Mouse (Mus musculus) gastrocnemius, postnatal 10 days (tissue): ENCODE measurements around the gene Itsn2. TPM values are rescaled to one million over a fixed set of nuclear protein-coding genes. Genes with fewer than 3 reads are reported as not detected.
"Not testable (repeated sequence)": the region's sequence is repeated elsewhere in the genome, so short reads cannot be mapped to it uniquely, and the experiment has no call there.

Experiments used
- DNase-seq: peaks from one replicate; pipeline ENCODE4 v3.0.0; 2021; ENCODE audit warnings: mixed read lengths
- total RNA-seq, 2 experiments: library from RNA; stranded (reverse); gene quantifications; 2 replicates each; pipeline ENCODE4 v1.2.3; 2021

Gene Itsn2
- total RNA-seq, 2 experiments from 2014 or later: 24.5 to 33.2 TPM

DNA sequence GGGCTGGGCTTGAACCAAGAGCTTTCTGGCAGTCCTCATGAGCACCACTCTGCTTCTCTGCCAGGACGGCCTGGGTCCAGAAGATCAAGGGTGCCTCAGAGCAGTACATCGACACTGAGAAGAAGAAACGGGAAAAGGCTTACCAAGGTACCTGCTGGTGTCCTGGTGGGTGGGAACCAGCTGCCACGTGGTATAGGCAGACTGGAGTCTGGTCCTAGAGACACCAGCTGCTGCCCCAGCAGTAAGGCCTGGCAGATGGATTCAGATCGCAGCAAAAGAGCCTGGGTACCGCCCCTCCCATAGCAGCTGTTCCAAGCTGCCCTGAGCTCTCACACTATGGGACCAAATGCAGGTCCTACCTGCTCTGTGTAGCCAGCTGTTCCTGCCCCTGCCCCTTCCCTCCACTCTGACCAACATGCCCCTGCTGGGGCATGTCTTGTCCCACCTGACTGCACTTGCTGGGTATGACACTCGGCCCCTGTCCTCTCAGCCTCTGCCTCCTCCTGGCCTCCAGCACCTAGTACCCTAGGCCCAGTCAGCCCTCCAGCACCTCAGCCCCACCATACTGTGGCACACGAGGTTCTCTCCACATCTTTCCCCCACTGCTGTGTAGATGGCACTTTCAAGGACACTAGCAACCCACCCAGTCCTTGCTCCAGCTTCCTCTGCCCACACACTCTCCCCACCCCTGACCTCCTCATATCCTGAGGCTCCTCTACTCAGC is 116.6 kb downstream of the Itsn2 start:
- DNase-seq: no peak

DNA sequence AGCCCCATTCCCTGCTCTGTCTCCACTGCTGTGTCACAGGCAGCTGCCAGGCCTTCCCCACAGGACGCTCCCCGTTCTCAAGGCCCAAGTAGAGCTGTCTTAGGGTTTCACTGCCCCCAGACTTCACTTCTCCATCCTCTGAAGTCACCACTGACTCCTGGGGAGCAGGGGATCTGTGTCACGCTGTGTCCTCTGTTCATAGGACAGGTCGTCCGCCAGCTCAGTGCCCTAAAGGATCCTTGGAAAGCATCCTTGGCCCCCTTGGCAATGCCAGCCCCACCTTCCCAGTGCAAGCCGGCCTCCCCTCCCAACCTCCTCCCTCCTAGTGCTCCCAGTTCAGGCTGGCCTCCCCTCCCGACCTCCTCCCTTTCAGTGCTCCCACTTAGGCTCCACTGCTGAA is 117.5 kb downstream of the Itsn2 start:
- no peak for DNase-seq

DNA sequence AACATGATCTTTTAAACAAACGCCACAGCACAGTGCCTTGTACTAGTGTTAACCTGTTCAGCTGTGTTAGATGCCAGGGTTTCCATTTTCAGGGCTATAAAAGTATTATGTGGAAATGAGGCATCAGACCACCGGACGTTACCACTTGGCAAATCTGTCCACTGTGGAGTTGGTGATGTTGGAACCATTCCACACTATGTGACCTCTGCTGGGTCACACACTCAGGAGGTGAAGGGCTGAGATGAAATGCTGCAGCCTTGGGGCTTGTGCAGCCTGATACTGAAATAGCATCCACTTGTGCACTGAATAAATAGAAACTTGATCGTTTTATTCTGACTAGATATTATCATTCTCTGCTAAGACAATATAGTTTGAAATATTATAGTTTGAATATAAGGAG is 120.9 kb downstream of the Itsn2 start:
- DNase-seq: no peak

DNA sequence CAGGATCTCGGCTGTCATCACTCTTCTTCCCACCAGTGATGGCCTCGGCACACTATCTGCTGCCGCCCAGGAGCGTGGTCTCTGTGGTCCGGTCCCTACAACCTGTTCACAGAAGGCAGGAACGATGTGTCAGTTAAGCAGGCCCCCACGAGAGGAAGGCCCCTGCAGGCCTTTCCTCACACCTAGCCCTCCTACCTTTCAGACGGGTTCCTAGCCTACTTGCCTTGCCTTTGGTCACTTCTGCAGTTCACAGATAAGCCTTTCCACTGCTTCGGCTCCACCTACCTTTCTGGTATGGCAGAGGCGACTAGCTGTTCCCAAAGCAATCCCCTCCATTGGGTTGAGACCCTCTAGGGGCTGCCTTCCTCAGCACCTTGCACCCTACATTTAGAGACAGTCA is 123.2 kb downstream of the Itsn2 start:
- no peak for DNase-seq

DNA sequence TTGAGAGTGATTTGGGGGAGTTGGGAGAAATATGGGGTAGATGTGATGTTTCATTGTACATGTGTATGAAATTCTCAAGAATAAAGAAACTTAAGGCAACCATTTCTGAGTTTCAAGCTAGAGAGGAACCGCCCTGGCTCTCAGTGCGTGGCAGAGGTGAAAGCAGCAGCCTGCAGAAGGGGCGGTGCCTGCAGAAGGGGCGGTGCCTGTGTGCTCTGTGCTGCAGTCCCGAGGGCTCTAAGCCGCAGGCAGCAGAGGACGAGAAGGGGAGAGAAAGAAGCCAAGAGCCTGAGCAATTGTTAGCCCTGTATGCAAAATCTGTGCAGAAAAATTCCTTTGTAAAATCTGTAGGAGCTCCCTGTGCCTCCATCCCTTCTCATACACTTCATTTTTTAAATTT is 125.0 kb downstream of the Itsn2 start:
- no peak for DNase-seq

DNA sequence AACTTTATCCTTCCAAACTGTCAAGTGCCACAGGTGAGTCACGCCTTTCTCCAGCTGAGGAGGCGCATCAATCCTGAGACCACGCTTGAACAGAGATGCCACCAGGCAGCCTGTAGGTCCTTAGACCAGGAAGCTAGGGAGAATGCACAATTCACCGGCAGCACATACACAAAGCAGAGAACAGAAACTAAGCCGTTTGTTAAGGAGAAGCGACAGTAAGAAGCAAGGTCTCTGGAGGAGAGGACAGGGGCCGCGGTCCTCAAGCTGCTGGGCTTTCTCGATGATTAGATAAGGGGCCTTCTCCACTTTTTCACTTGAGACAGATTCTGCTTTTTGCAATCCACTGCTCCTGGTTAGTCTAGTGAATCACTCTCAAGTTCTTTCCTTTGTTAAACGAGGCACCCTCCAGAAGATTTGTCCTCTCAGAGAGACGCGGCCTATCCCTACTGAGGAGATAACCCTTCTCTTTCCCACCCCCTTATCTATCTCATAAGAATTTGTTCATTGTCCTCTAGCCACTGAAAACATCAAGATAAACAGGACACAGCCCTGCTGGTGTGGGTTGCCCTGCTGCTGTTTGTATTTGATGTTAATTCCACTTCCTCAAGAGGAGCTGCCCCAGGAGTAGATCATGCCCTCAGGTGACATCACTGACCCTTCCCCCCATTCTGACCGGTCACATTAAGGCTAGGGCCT is 126.8 kb downstream of the Itsn2 start:
- DNase-seq: no peak

DNA sequence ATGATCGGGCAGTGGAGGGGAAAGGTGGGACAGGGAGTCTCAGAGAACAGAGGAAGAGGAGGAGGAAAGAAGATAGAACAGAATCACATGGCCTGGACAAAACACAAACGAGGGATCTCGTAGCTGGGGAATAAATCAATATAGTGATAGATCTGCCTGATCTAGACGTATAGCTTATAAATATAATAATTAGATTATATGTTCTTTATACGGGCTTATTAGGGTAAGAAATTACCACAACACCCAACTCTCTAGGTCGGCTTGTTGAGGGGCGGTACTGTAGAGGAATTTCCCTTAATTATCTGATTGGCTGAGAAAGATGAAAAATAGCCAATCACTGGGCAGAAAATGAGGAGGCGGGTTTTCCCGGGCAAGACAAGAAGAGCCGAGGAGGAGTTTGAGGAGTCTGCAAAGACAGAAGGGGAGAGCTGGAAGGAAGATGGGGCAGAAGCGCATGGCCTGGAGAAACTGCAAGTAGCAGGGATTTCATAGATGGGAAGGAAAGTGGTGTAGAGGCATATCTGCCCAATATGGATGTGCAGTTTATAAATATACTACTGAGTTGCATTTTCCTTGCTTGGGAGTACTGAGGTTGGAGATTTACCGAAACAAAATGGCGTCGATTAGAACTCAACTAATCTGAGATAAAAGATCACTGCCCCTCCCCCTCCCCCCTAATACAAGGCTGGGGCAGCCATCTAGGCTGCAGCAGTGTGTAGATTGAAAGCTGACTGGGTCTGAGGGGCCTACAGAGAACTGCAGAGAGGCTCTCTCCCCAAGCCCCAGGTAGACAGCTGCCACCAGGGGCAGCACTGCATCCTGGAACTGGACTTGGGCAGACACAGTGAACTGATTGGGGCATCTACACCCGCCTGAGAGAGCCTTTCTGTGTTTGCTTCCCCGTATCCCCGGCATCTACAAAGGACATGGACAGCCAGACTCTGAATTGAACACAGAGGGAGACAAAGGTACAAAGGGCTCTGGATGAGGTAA is 127.6 kb downstream of the Itsn2 start:
- DNase-seq: no peak

DNA sequence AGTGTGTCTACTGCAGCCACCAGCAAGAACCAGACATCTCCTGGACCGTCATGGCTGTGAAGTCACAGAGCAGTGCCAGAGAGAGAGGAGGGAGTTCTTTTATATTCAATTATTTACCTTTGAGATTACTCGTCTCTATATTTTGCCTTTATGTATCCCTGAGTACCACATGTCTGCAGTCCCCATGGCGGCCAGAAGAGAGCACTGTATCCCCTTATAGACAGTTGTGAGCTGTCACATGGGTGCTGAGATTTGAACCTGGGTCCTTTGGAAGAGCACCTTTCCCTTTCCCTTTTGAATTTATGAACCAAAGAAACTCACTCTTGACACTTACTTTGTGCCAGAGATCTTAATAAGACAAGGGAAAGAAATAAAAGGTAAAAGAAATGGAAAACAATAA is 136.7 kb downstream of the Itsn2 start:
- DNase-seq: no peak

DNA sequence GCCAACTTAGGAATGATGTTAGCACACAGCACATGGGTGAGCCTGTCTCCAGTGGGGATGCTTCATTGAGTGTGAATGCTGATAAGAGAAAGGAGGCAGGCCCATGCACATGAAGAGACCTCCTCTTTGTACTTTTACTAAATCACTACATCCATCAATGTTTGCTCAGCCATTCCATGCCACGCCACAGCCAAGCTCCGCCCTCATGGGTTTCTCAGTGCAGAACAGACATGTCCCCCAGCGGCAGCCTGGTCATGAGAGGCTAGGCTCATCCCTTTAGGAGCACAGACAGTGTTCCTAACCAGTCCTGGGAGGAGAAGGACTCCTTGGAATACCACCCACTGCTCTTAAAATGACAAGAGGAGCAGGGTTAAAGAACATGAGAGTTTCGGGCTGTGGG is 139.2 kb downstream of the Itsn2 start:
- DNase-seq: no peak

DNA sequence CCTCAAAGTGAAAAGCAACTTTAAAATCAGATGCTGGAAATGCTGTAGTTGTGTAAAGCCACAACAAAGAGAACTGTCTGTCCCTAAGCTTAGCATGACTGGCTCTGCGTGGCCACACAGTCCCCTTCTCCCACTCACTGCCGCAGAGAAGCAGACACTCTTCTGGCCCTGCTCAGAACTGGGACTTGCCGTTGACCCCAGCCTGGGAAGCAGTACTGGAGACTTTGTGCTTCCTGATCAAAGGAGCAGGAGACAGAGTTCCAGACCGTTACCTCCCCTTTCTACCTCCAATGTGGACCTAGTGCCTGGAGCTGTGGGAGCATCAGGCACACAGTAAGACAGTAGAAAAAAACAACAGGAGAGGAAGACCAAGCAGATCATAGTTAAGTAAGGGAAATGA is 139.9 kb downstream of the Itsn2 start:
- DNase-seq: no peak

DNA sequence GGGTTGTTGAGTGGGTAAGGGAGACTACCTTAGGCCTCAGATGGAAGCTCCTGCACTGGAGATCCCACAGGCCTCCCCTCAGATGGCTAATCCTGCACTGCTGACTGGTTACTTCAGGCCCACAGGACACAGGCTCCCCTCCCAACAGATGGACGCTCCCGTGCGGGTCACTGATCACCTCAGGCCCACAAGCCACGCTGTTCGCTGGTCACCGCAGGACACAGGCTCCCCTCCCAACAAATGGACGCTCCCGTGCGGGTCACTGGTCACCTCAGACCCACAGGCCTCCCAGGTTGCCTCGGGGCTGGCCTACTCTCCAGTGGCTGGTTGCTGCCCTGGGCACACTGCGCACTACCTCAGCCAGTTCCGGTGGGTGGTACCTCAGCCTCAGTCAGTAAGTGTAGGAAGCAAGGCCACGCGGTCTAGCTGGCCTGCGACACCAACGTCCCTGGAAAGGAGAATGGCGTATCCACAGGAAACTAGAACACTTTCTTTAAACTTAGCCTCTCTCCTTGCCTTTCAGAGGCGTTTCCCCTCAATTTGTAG is 145.7 kb downstream of the Itsn2 start, which contains the start of gene Fam228a:
Gene Fam228a, minus strand, starts transcription at position 400 of the 546 bp plus-strand sequence.
- DNase-seq: no peak

DNA sequence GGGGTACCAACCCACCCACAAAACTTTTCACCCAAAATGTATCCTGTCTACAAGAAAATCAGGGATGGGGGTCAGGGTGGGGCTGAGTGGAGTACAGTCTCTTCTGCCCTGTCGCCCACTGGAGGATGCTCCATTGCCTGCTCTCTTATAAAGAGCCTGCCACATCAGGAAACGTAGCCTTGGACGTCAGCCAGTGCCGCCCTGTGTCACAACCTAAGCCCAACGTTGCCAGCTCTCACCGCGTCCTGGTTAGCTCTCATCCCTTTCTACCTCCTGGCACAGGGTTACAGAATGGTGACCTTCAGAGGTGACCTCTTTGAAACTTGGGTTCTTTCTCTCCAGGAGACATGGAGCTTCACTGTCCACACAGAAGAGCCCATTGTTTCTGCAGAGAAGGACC is 148.4 kb downstream of the Itsn2 start:
- DNase-seq: no peak

DNA sequence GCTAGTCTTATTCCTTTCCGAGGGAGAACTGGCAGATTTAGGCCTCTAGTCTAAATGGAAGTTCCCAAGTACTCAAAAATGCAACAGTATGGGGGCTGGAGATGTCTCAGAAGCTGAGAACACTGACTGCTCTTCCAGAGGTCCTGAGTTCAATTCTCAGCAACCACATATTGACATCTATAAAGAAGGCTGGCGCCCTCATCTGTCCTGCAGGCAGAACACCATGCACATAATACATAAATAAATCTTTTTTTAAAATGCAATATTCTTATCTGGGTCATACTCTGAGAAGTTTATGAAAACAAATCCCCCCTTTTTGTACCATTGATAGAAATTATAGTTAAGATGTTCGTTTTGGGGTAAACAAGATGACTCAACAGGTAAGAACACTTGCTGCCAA is 149.7 kb downstream of the Itsn2 start:
- DNase-seq: no peak

DNA sequence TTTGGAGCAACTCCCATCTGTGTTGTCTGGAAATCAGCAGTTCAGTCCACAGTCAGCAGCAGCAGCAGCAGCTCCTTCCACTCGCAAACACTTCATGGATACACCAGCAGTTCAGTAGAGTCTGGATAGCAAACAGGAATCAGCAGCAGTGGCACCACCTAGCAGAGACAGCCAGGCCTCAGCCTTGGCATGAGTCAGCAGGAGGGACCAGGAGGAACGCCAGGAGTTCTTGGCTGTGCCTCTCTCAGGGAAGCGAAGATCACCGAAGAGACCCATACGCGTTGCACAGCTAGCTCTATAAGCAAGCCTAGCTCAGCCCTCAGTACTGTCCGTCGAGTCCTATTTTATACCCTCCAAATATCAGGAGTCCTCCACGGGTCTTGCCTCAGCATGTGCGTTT is 152.0 kb downstream of the Itsn2 start:
- peak; percentile 31 for DNase-seq

DNA sequence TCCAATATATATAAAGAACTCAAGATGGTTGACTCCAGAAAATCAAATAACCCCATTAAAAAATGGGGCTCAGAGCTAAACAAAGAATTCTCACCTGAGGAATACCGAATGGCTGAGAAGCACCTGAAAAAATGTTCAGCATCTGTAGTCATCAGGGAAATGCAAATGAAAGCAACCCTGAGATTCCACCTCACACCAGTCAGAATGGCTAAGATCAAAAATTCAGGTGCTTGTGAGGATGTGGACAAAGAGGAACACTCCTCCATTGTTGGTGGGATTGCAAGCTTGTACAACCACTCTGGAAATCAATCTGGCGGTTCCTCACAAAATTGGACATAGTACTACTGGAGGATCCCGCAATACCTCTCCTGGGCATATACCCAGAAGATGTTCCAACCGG is 162.0 kb downstream of the Itsn2 start:
- not testable (repeated sequence) for DNase-seq

DNA sequence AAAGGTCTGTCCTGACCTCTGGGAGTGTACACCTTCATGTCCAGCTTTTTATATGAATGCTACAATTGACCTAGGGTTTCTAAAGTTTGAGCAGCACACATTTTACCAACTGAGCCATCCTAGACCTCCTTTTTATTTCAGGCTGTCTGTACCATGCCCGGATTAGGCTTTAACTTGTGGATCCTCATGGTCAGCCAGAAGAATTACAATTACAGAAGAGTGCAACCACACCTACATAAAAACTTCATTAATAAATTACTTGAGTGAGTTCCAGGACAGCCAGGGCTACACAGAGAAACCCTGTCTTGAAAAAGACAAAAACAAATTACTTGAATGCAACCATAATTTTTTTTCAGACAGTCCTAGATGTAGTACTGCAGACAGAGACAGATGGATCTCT is 164.6 kb downstream of the Itsn2 start:
- DNase-seq: no peak

Other genes with a start within 250 kb of the Itsn2 start
- gene Ncoa1, start 115.5 kb upstream of the Itsn2 start, total RNA-seq: 10 to 100 TPM; 32.3 to 43.1 TPM
- not detected for gene Gm3625, start 289 bp downstream of the Itsn2 start, total RNA-seq
- gene Fam228a, start 145.8 kb downstream of the Itsn2 start, total RNA-seq: under 1 TPM; 0.14 to 0.27 TPM
- gene Pfn4, start 176.4 kb downstream of the Itsn2 start, total RNA-seq: 1 to 10 TPM; 1.9 to 2.6 TPM
- 1 to 10 TPM; 4.6 to 7.8 TPM for gene Fam228b, start 176.6 kb downstream of the Itsn2 start, total RNA-seq
- 10 to 100 TPM; 55.5 to 64.4 TPM for gene Sf3b6, start 224.9 kb downstream of the Itsn2 start, total RNA-seq
- gene Fkbp1b, start 249.0 kb downstream of the Itsn2 start, total RNA-seq: 1 to 10 TPM; 2.6 to 2.9 TPM